Mouse (Mus musculus) testis, adult 2 months (tissue): ENCODE measurements at regions not wholly inside any gene's neighbourhood (a gene's known extent, or its start where the extent isn't known, plus 50 kb on each side); places are given as distances from the start of the nearest gene placed in this dataset.

Experiments used
- H3K27ac ChIP-seq: fragments of 200-500 bp; 2 replicates; pipeline ENCODE4 v1.5.1; 2012; ENCODE audit warnings: low read depth, low read length; ENCODE audit not compliant: control insufficient read depth, insufficient read depth
- H3K27me3 ChIP-seq: fragments of 200-500 bp; 2 replicates; pipeline ENCODE4 v1.6.1; 2012; ENCODE audit warnings: mild to moderate bottlenecking, low read length, moderate library complexity; ENCODE audit not compliant: control insufficient read depth, insufficient read depth
- H3K36me3 ChIP-seq: fragments of 200-500 bp; 2 replicates; pipeline ENCODE4 v1.6.1; 2012; ENCODE audit warnings: mild to moderate bottlenecking, low read length; ENCODE audit not compliant: control insufficient read depth, insufficient read depth
- H3K4me1 ChIP-seq: fragments of 200-500 bp; 2 replicates; pipeline ENCODE4 v1.6.1; 2012; ENCODE audit warnings: low read length; ENCODE audit not compliant: control insufficient read depth, insufficient read depth
- H3K4me3 ChIP-seq: fragments of 200-500 bp; 2 replicates; pipeline ENCODE4 v1.5.1; 2012; ENCODE audit warnings: low read depth, mild to moderate bottlenecking, low read length, moderate library complexity, mixed read lengths; ENCODE audit not compliant: control insufficient read depth
- CTCF ChIP-seq: fragments of 200-500 bp; IDR thresholded peaks from 2 replicates; pipeline ENCODE4 v1.5.1; 2012; ENCODE audit warnings: low read depth, mild to moderate bottlenecking, inconsistent platforms, low read length, moderate library complexity; ENCODE audit not compliant: control insufficient read depth, insufficient read depth, insufficient replicate concordance
- POLR2A ChIP-seq: fragments of 200-500 bp; IDR thresholded peaks from 2 replicates; pipeline ENCODE4 v1.6.1; 2012; ENCODE audit warnings: low read depth, mild to moderate bottlenecking, inconsistent platforms, low read length, moderate library complexity; ENCODE audit not compliant: control insufficient read depth

DNA sequence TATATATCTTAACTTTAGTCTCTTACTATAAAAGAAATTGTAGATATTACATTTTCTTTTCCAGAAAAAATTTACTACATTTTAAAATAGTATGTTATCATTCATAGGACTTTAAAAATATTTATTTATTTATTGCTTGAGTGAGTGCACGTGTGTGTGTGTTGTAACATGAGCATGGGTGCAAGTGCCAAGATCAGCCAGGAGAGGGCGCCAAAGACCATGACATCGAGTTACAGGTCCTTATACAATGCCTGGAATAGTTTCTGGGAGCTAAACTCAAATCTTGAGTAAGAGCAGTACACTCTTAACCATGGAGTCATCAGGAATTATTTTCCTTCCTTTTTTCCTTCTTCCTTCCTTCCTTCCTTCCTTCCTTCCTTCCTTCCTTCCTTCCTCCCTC, 185.4 kb upstream of the Mageb4 start:
- Histone ChIP-seq H3K4me1 (no peaks in the 10 kb centered on the region), H3K36me3 (no peaks in the 10 kb centered on the region), H3K27ac (no peak overlapping the region), H3K27me3 (no peaks in the 10 kb centered on the region), H3K4me3 (no peak overlapping the region)
- TF ChIP-seq CTCF (peak; percentile 64; the same call in 1 of the 2 replicates), POLR2A (no peak)
